Mouse (Mus musculus) thymus, postnatal 0 days (tissue): ENCODE data around the gene Mrpl16. TPM values are rescaled to one million over a fixed set of nuclear protein-coding genes. Genes with fewer than 3 reads are reported as not detected.

Experiments used
- polyA plus RNA-seq: library from polyadenylated mRNA; unstranded; fragments of >200 nt; fragmentation: Nextera tagmentation; extraction: Ambion mirVana; gene quantifications from 2 replicates; pipeline ENCODE4 v1.2.1, GENCODE M21; 2015

Gene Mrpl16
- polyA plus RNA-seq, 1 experiment from 2014 or later, result 54.3 TPM

Other genes with a start within 250 kb of the Mrpl16 start
- gene Ms4a4d, start 233.6 kb upstream of the Mrpl16 start, polyA plus RNA-seq, result 2.0 and 2.4 TPM in 2 replicates
- 7.6 and 8.7 TPM in 2 replicates for gene Ms4a6d, start 165.5 kb upstream of the Mrpl16 start, polyA plus RNA-seq
- 0.17 TPM in 1 of 2 replicates, not detected in the other for gene Ms4a2, start 146.7 kb upstream of the Mrpl16 start, polyA plus RNA-seq
- gene Ms4a3, start 129.5 kb upstream of the Mrpl16 start, polyA plus RNA-seq, result 0.32 and 0.49 TPM in 2 replicates
- gene Oosp2, start 109.8 kb upstream of the Mrpl16 start, polyA plus RNA-seq, result not detected in 2 replicates
- gene Oosp1, start 79.2 kb upstream of the Mrpl16 start, polyA plus RNA-seq, result 0.24 and 0.56 TPM in 2 replicates
- gene Oosp3, start 73.3 kb upstream of the Mrpl16 start, polyA plus RNA-seq, result not detected in 2 replicates
- 0.18 TPM in 1 of 2 replicates, not detected in the other for gene Gif, start 22.8 kb upstream of the Mrpl16 start, polyA plus RNA-seq
- gene Stx3, start 49.0 kb downstream of the Mrpl16 start, polyA plus RNA-seq, result 4.4 and 4.8 TPM in 2 replicates
- gene Olfr1417, start 68.8 kb downstream of the Mrpl16 start, polyA plus RNA-seq, result not detected in 2 replicates
- not detected in 2 replicates for gene Olfr1418, start 90.7 kb downstream of the Mrpl16 start, polyA plus RNA-seq
- not detected in 2 replicates for gene Olfr1419, start 104.7 kb downstream of the Mrpl16 start, polyA plus RNA-seq
- gene Olfr1420, start 116.2 kb downstream of the Mrpl16 start, polyA plus RNA-seq, result not detected in 2 replicates
- 12.5 and 13.1 TPM in 2 replicates for gene Patl1, start 142.0 kb downstream of the Mrpl16 start, polyA plus RNA-seq
- gene Osbp, start 195.6 kb downstream of the Mrpl16 start, polyA plus RNA-seq, result 5.4 and 6.5 TPM in 2 replicates